Mouse (Mus musculus): Measurements from ENCODE around the gene Popdc3.

GRCm38 (mm10) chr10:45216676-45217075, 38.8 kb downstream of the Popdc3 start:
- TF ChIP-seq POLR2A (IDR thresholded peaks at IDR 0.05; ENCODE audit: insufficient read depth, low read length) (no peak), CTCF (IDR thresholded peaks at IDR 0.05; ENCODE audit: low read depth, low read length) (no peak), EP300 (IDR thresholded peaks at IDR 0.05; ENCODE audit: insufficient read depth, low read depth, low read length) (no peak)
